Mouse (Mus musculus): ENCODE results near the gene Foxa2. TPM values are rescaled to one million over a fixed set of nuclear protein-coding genes. Genes with fewer than 3 reads are reported as not detected.

Gene Foxa2
- polyA plus RNA-seq, 1 experiment, result 16.6 TPM

GRCm38 (mm10) chr2:148026366-148026765 lies 20.4 kb downstream of the Foxa2 start:
- no peak overlapping the region for H3K4me3 ChIP-seq (ENCODE audit: low read depth, low read length)
- peaks cover 2% of the 10 kb centered on the region; the same call in 1 of the 2 replicates for H3K4me1 ChIP-seq (ENCODE audit: control insufficient read depth, insufficient read depth, insufficient read length, low read length)
- no peaks in the 10 kb centered on the region for H3K36me3 ChIP-seq (ENCODE audit: control insufficient read depth, insufficient read depth, low read length)
- H3K27me3 ChIP-seq (ENCODE audit: control insufficient read depth, insufficient read depth, low read length), result peaks cover 6% of the 10 kb centered on the region
- WGBS, result 80% methylated on average over 1 of the region's 1 CpGs
- TF ChIP-seq POLR2A (IDR thresholded peaks at IDR 0.05; ENCODE audit: low read depth, low read length) (no peak), CTCF (IDR thresholded peaks at IDR 0.05; ENCODE audit: extremely low read depth, insufficient read length, insufficient replicate concordance, low read depth, low read length) (no peak)
- no peak overlapping the region for H3K27ac ChIP-seq (ENCODE audit: insufficient read depth, low read depth, low read length)

GRCm38 (mm10) chr2:148025481-148025880 lies 21.3 kb downstream of the Foxa2 start:
- no peak for TF ChIP-seq POLR2A (IDR thresholded peaks at IDR 0.05; ENCODE audit: low read depth, low read length)
- no peak for TF ChIP-seq CTCF (IDR thresholded peaks at IDR 0.05; ENCODE audit: extremely low read depth, insufficient read length, insufficient replicate concordance, low read depth, low read length)
- peaks cover 6% of the 10 kb centered on the region for H3K27me3 ChIP-seq (ENCODE audit: control insufficient read depth, insufficient read depth, low read length)
- no peaks in the 10 kb centered on the region for H3K36me3 ChIP-seq (ENCODE audit: control insufficient read depth, insufficient read depth, low read length)
- WGBS, result 6% methylated on average over 2 of the region's 2 CpGs
- H3K27ac ChIP-seq (ENCODE audit: insufficient read depth, low read depth, low read length), result no peak overlapping the region
- H3K4me3 ChIP-seq (ENCODE audit: low read depth, low read length), result no peak overlapping the region
- H3K4me1 ChIP-seq (ENCODE audit: control insufficient read depth, insufficient read depth, insufficient read length, low read length), result peaks cover 2% of the 10 kb centered on the region; the same call in 1 of the 2 replicates

- TF ChIP-seq POLR2A (IDR thresholded peaks at IDR 0.05; ENCODE audit: low read depth, low read length) (no peak), CTCF (IDR thresholded peaks at IDR 0.05; ENCODE audit: extremely low read depth, insufficient read length, insufficient replicate concordance, low read depth, low read length) (no peak)
- no peaks in the 10 kb centered on the region; the same call in 1 of the 2 replicates for H3K27me3 ChIP-seq (ENCODE audit: control insufficient read depth, insufficient read depth, low read length)
These were observed 22.4 kb downstream of the Foxa2 start for GRCm38 (mm10) chr2:148024268-148024935.

GRCm38 (mm10) chr2:148023340-148023806 lies 23.4 kb downstream of the Foxa2 start:
- Histone ChIP-seq H3K27ac (ENCODE audit: insufficient read depth, low read depth, low read length) (no peak overlapping the region), H3K27me3 (ENCODE audit: control insufficient read depth, insufficient read depth, low read length) (no peaks in the 10 kb centered on the region; the same call in 1 of the 2 replicates), H3K36me3 (ENCODE audit: control insufficient read depth, insufficient read depth, low read length) (no peaks in the 10 kb centered on the region), H3K4me3 (ENCODE audit: low read depth, low read length) (no peak overlapping the region), H3K4me1 (ENCODE audit: control insufficient read depth, insufficient read depth, insufficient read length, low read length) (peaks cover 2% of the 10 kb centered on the region; the same call in 1 of the 2 replicates)
- 44% methylated on average over 12 of the region's 12 CpGs for WGBS
- no peak for TF ChIP-seq CTCF (IDR thresholded peaks at IDR 0.05; ENCODE audit: extremely low read depth, insufficient read length, insufficient replicate concordance, low read depth, low read length)
- no peak for TF ChIP-seq POLR2A (IDR thresholded peaks at IDR 0.05; ENCODE audit: low read depth, low read length)

More at GRCm38 (mm10) chr2:148024268-148024935, 22.4 kb downstream of the Foxa2 start:
- Histone ChIP-seq H3K4me3 (ENCODE audit: low read depth, low read length) (no peak overlapping the region), H3K36me3 (ENCODE audit: control insufficient read depth, insufficient read depth, low read length) (no peaks in the 10 kb centered on the region), H3K27ac (ENCODE audit: insufficient read depth, low read depth, low read length) (no peak overlapping the region), H3K4me1 (ENCODE audit: control insufficient read depth, insufficient read depth, insufficient read length, low read length) (peaks cover 2% of the 10 kb centered on the region; the same call in 1 of the 2 replicates)
- WGBS, result 46% methylated on average over 9 of the region's 9 CpGs

- WGBS, result 72% methylated on average over 5 of the region's 5 CpGs
- H3K27me3 ChIP-seq (ENCODE audit: control insufficient read depth, insufficient read depth, low read length), result no peaks in the 10 kb centered on the region; the same call in 1 of the 2 replicates
- no peaks in the 10 kb centered on the region for H3K36me3 ChIP-seq (ENCODE audit: control insufficient read depth, insufficient read depth, low read length)
- H3K27ac ChIP-seq (ENCODE audit: insufficient read depth, low read depth, low read length), result no peak overlapping the region
- TF ChIP-seq POLR2A (IDR thresholded peaks at IDR 0.05; ENCODE audit: low read depth, low read length) (no peak), CTCF (IDR thresholded peaks at IDR 0.05; ENCODE audit: extremely low read depth, insufficient read length, insufficient replicate concordance, low read depth, low read length) (no peak)
- no peak overlapping the region for H3K4me3 ChIP-seq (ENCODE audit: low read depth, low read length)
- peaks cover 2% of the 10 kb centered on the region; the same call in 1 of the 2 replicates for H3K4me1 ChIP-seq (ENCODE audit: control insufficient read depth, insufficient read depth, insufficient read length, low read length)
These were observed 24.7 kb downstream of the Foxa2 start for GRCm38 (mm10) chr2:148021919-148022570.

GRCm38 (mm10) chr2:148021016-148021415 lies 25.8 kb downstream of the Foxa2 start:
- Histone ChIP-seq H3K4me3 (ENCODE audit: low read depth, low read length) (no peak overlapping the region), H3K36me3 (ENCODE audit: control insufficient read depth, insufficient read depth, low read length) (no peaks in the 10 kb centered on the region), H3K4me1 (ENCODE audit: control insufficient read depth, insufficient read depth, insufficient read length, low read length) (peaks cover 2% of the 10 kb centered on the region; the same call in 1 of the 2 replicates), H3K27me3 (ENCODE audit: control insufficient read depth, insufficient read depth, low read length) (no peaks in the 10 kb centered on the region; the same call in 1 of the 2 replicates), H3K27ac (ENCODE audit: insufficient read depth, low read depth, low read length) (no peak overlapping the region)
- TF ChIP-seq POLR2A (IDR thresholded peaks at IDR 0.05; ENCODE audit: low read depth, low read length), result no peak
- TF ChIP-seq CTCF (IDR thresholded peaks at IDR 0.05; ENCODE audit: extremely low read depth, insufficient read length, insufficient replicate concordance, low read depth, low read length), result no peak
- WGBS, result 75% methylated on average over 9 of the region's 9 CpGs

GRCm38 (mm10) chr2:148020125-148020524 lies 26.6 kb downstream of the Foxa2 start:
- H3K27ac ChIP-seq (ENCODE audit: insufficient read depth, low read depth, low read length), result no peak overlapping the region
- WGBS, result 68% methylated on average over 3 of the region's 3 CpGs

More at GRCm38 (mm10) chr2:148020125-148020524, 26.6 kb downstream of the Foxa2 start:
- H3K4me1 ChIP-seq (ENCODE audit: control insufficient read depth, insufficient read depth, insufficient read length, low read length), result no peaks in the 10 kb centered on the region
- no peak overlapping the region for H3K4me3 ChIP-seq (ENCODE audit: low read depth, low read length)
- TF ChIP-seq POLR2A (IDR thresholded peaks at IDR 0.05; ENCODE audit: low read depth, low read length), result no peak
- TF ChIP-seq CTCF (IDR thresholded peaks at IDR 0.05; ENCODE audit: extremely low read depth, insufficient read length, insufficient replicate concordance, low read depth, low read length), result no peak
- H3K36me3 ChIP-seq (ENCODE audit: control insufficient read depth, insufficient read depth, low read length), result no peaks in the 10 kb centered on the region
- H3K27me3 ChIP-seq (ENCODE audit: control insufficient read depth, insufficient read depth, low read length), result no peaks in the 10 kb centered on the region; the same call in 1 of the 2 replicates

All from small intestine, adult 2 months (tissue).